Comparison of ENCODE assay signal across 27 mouse cellular contexts in genomic region chr10:29176881-29177280, GRCm38 (mm10). TPM values are rescaled to one million over a fixed set of nuclear protein-coding genes. Genes with fewer than 3 reads are reported as not detected.
DNase-seq lines count a peak whose midpoint lies in the region; ATAC-seq and TF ChIP-seq lines count a peak whose summit lies in the region.
"Had no signal": no experiment of that assay in that cellular context is flagged by ENCODE, and none has a peak within 500 bp of the region (broad histone marks: within the 10 kb centered on the region; RNA-seq: fewer than 3 reads in every experiment).

No protein-coding gene starts in this region.

- H3K4me1 ChIP-seq in forebrain, embryonic 13.5 days = peaks cover 18% of the 10 kb centered on the region
- no peaks in the 10 kb centered on the region; the same call in 1 of the 2 replicates for H3K4me1 ChIP-seq in forebrain, embryonic 12.5 days
- H3K4me1 ChIP-seq: heart, embryonic 10.5 days; limb, embryonic 10.5 days; midbrain, embryonic 13.5 days; neural tube, embryonic 12.5 days had no signal

- H3K27ac ChIP-seq in forebrain, embryonic 13.5 days = no peak overlapping the region
- H3K27ac ChIP-seq in forebrain, embryonic 12.5 days = no peak overlapping the region
- peak overlapping the region; percentile 40; the same call in 1 of the 2 replicates for H3K27ac ChIP-seq in left cerebral cortex, adult 2 months
- H3K27ac ChIP-seq: heart, embryonic 10.5 days; kidney, postnatal 0 days; limb, embryonic 10.5 days; midbrain, embryonic 13.5 days; neural tube, embryonic 12.5 days had no signal

- 0 out of 2 replicates have a peak, but pooled peaks cover 1% of the 10 kb centered on the region for H3K9me3 ChIP-seq in forebrain, embryonic 13.5 days (replicated peaks)
- no peaks in the 10 kb centered on the region for H3K9me3 ChIP-seq in forebrain, embryonic 12.5 days
- H3K9me3 ChIP-seq: heart, embryonic 10.5 days; limb, embryonic 10.5 days; midbrain, embryonic 13.5 days; neural tube, embryonic 12.5 days had no signal

- peak; percentile 79 for ATAC-seq in forebrain, embryonic 13.5 days
- no peak; the same call in 1 of the 2 replicates for ATAC-seq in forebrain, embryonic 12.5 days (ENCODE audit: low FRiP score)
- ATAC-seq: CD4-positive, CD25-positive, alpha-beta regulatory T cell, adult 4 months; liver, postnatal 0 days; midbrain, embryonic 13.5 days had no signal

- no peak for TF ChIP-seq CTCF in left cerebral cortex, adult 2 months (IDR thresholded peaks at IDR 0.05)

- WGBS in forebrain, embryonic 13.5 days = 43% methylated on average over 4 of the region's 4 CpGs
- WGBS in forebrain, embryonic 12.5 days = 62% methylated on average over 4 of the region's 4 CpGs

- H3K4me3 ChIP-seq in forebrain, embryonic 13.5 days = no peak overlapping the region
- H3K4me3 ChIP-seq in forebrain, embryonic 12.5 days (replicated peaks) = no peak overlapping the region
- no peak overlapping the region for H3K4me3 ChIP-seq in left cerebral cortex, adult 2 months
- H3K4me3 ChIP-seq: heart, embryonic 10.5 days; limb, embryonic 10.5 days; midbrain, embryonic 13.5 days; neural tube, embryonic 12.5 days had no signal

- no peaks in the 10 kb centered on the region for H3K27me3 ChIP-seq in forebrain, embryonic 13.5 days
- H3K27me3 ChIP-seq in forebrain, embryonic 12.5 days = no peaks in the 10 kb centered on the region
- H3K27me3 ChIP-seq: midbrain, embryonic 13.5 days; neural tube, embryonic 12.5 days had no signal

- no peak overlapping the region for H3K9ac ChIP-seq in forebrain, embryonic 13.5 days
- no peak overlapping the region for H3K9ac ChIP-seq in forebrain, embryonic 12.5 days
- H3K9ac ChIP-seq: liver, postnatal 0 days; midbrain, embryonic 13.5 days; neural tube, embryonic 12.5 days had no signal

- no peak overlapping the region for H3K4me2 ChIP-seq in forebrain, embryonic 13.5 days
- no peak overlapping the region for H3K4me2 ChIP-seq in forebrain, embryonic 12.5 days
- H3K4me2 ChIP-seq: midbrain, embryonic 13.5 days; neural tube, embryonic 12.5 days had no signal

- intact Hi-C loops in left cerebral cortex, adult 2 months (cut with DNase I) = no loop called here

- peak in 1 of 2 experiments; percentile 25 for DNase-seq in left cerebral cortex, adult 2 months (ENCODE audit: extremely low spot score in 1 of 2, low spot score in 2 of 2)
- DNase-seq in left cerebral cortex, adult 11 months (ENCODE audit: low spot score) = no peak
- DNase-seq in 3T3-L1 (ENCODE audit: low read depth, low spot score) = peak; percentile 56
- peak; percentile 14 for DNase-seq in fat pad, adult 2 months (ENCODE audit: extremely low read depth, low read depth, low spot score)
- no peak for DNase-seq in cerebellum, postnatal 4 days (ENCODE audit: low spot score in 2 of 2)
- no peak for DNase-seq in kidney, postnatal 4 days
- DNase-seq: adrenal gland, postnatal 25 days; cerebellum, postnatal 36 days; kidney, adult 18-20 months; liver, postnatal 0 days; lung, postnatal 10 days; thymus, postnatal 25 days had no signal

- peaks cover 58% of the 10 kb centered on the region for H3K36me3 ChIP-seq in forebrain, embryonic 13.5 days (ENCODE audit: poor library complexity, severe bottlenecking)
- peaks cover 39% of the 10 kb centered on the region for H3K36me3 ChIP-seq in forebrain, embryonic 12.5 days (replicated peaks)
- H3K36me3 ChIP-seq: heart, embryonic 10.5 days; limb, embryonic 10.5 days had no signal

RNA-seq across cellular contexts. Expression of gene Gm49353, which starts 21.9 kb away (rescaled TPM):
- 13.0 and 19.1 TPM in 2 replicates for polyA plus RNA-seq in forebrain, embryonic 13.5 days (2015; fragmentation: Nextera tagmentation; extraction: Ambion mirVana)
- polyA plus RNA-seq in forebrain, embryonic 12.5 days (2016; fragmentation: Nextera tagmentation; extraction: Ambion mirVana) = 7.6 and 8.5 TPM in 2 replicates
- 10 to 100 TPM; 26.7 to 27.8 TPM for total RNA-seq in left cerebral cortex, adult 2 months (2021)
- total RNA-seq: adrenal gland, postnatal 25 days; gastrocnemius, postnatal 4 days; liver, adult 2 months; megakaryocyte progenitor cell, adult 5-6 weeks had no signal
- polyA plus RNA-seq: CD4-positive, CD25-positive, alpha-beta regulatory T cell, adult 4 months; embryonic facial prominence, embryonic 11.5 days; heart, embryonic 10.5 days; heart, postnatal 0 days; kidney, postnatal 0 days; limb, embryonic 10.5 days; liver, adult 2 months; liver, postnatal 0 days; small intestine, adult 2 months; testis, adult 2 months had no signal

RNA-seq across cellular contexts. Expression of gene Soga3, which starts 33.2 kb away (rescaled TPM):
- 60.4 and 65.3 TPM in 2 replicates for polyA plus RNA-seq in forebrain, embryonic 13.5 days (2015; fragmentation: Nextera tagmentation; extraction: Ambion mirVana)
- 67.4 and 71.0 TPM in 2 replicates for polyA plus RNA-seq in forebrain, embryonic 12.5 days (2016; fragmentation: Nextera tagmentation; extraction: Ambion mirVana)
- total RNA-seq in left cerebral cortex, adult 2 months (2021) = 100 to 1,000 TPM; 179 to 180 TPM
- total RNA-seq: liver, adult 2 months; megakaryocyte progenitor cell, adult 5-6 weeks had no signal
- polyA plus RNA-seq: CD4-positive, CD25-positive, alpha-beta regulatory T cell, adult 4 months; liver, adult 2 months; liver, postnatal 0 days had no signal

RNA-seq across cellular contexts. Expression of gene 9330159F19Rik, which starts 34.5 kb away (rescaled TPM):
- polyA plus RNA-seq in forebrain, embryonic 13.5 days (2015; fragmentation: Nextera tagmentation; extraction: Ambion mirVana) = 22.8 and 23.1 TPM in 2 replicates
- 14.8 and 15.4 TPM in 2 replicates for polyA plus RNA-seq in forebrain, embryonic 12.5 days (2016; fragmentation: Nextera tagmentation; extraction: Ambion mirVana)
- 10 to 100 TPM; 81.3 to 87.5 TPM for total RNA-seq in left cerebral cortex, adult 2 months (2021)
- total RNA-seq: megakaryocyte progenitor cell, adult 5-6 weeks had no signal
- polyA plus RNA-seq: CD4-positive, CD25-positive, alpha-beta regulatory T cell, adult 4 months; heart, postnatal 0 days; liver, adult 2 months; liver, postnatal 0 days had no signal

Comparison
In these comparisons a context has a peak if more than half of its experiments do, and no peak if none do; other contexts are left out.
1. DNase-seq: peak in 3T3-L1 (single experiment) and fat pad, adult 2 months (single experiment); none in left cerebral cortex, adult 11 months (single experiment), cerebellum, postnatal 4 days (0 of 2) and kidney, postnatal 4 days (0 of 2).